Mouse (Mus musculus) heart, embryonic 13.5 days (tissue): Measurements from ENCODE around the gene Surf4. TPM values are rescaled to one million over a fixed set of nuclear protein-coding genes. Genes with fewer than 3 reads are reported as not detected.

ENCODE experiments used
- ATAC-seq: fragments of 200-750 bp; cut with Nextera tagmentation; 2 replicates; pipeline ENCODE4 v1.8.0; 2017; ENCODE audit warnings: moderate TSS enrichment; ENCODE audit not compliant: insufficient number of reproducible peaks, low FRiP score, low TSS enrichment; ENCODE audit errors: extremely low read depth
- H3K27ac ChIP-seq: fragments of 300-500 bp; sonication (generic); replicated peaks from 2 replicates; pipeline ENCODE4 v1.5.1; 2015; ENCODE audit warnings: moderate library complexity, mild to moderate bottlenecking, inconsistent platforms
- H3K27me3 ChIP-seq: fragments of 300-500 bp; sonication (generic); replicated peaks from 2 replicates; pipeline ENCODE4 v1.6.1; 2015; ENCODE audit warnings: mild to moderate bottlenecking, inconsistent platforms
- H3K36me3 ChIP-seq: fragments of 300-500 bp; sonication (generic); 2 replicates; pipeline ENCODE4 v1.6.1; 2015; ENCODE audit warnings: mild to moderate bottlenecking, inconsistent platforms
- H3K4me1 ChIP-seq: fragments of 300-500 bp; sonication (generic); 2 replicates; pipeline ENCODE4 v1.6.1; 2015; ENCODE audit warnings: inconsistent platforms
- H3K4me2 ChIP-seq: fragments of 300-500 bp; sonication (generic); 2 replicates; pipeline ENCODE4 v1.6.1; 2015; ENCODE audit warnings: inconsistent platforms, mild to moderate bottlenecking, moderate library complexity
- H3K4me3 ChIP-seq: fragments of 300-500 bp; sonication (generic); 2 replicates; pipeline ENCODE4 v1.5.1; 2015; ENCODE audit warnings: moderate library complexity, mild to moderate bottlenecking, inconsistent platforms
- H3K9ac ChIP-seq: fragments of 300-500 bp; sonication (generic); 2 replicates; pipeline ENCODE4 v1.6.1; 2015; ENCODE audit warnings: inconsistent platforms, mild to moderate bottlenecking, moderate library complexity
- H3K9me3 ChIP-seq: fragments of 300-500 bp; sonication (generic); 2 replicates; pipeline ENCODE4 v1.6.1; 2016; ENCODE audit warnings: inconsistent platforms
- WGBS: fragments of 180-500 bp; shearing (Covaris S2); methylation state at CpG from one replicate; pipeline ENCODE4 v1.1.7; 2015; ENCODE audit warnings: mixed read lengths; 5-methylcytosine and 5-hydroxymethylcytosine counted together
- polyA plus RNA-seq: library from polyadenylated mRNA; unstranded; fragments of >200 nt; fragmentation: Nextera tagmentation; extraction: Ambion mirVana; gene quantifications from 2 replicates; pipeline ENCODE4 v1.2.1, GENCODE M21; 2015

Surf4 gene
- polyA plus RNA-seq, 1 experiment from 2014 or later: 187 TPM

- WGBS: 82% methylated on average over 2 of the region's 2 CpGs
- no peak overlapping the region for H3K9ac ChIP-seq
- no peaks in the 10 kb centered on the region for H3K4me1 ChIP-seq
- no peak for ATAC-seq
- H3K4me2 ChIP-seq: no peak overlapping the region
- H3K36me3 ChIP-seq: peaks cover 93% of the 10 kb centered on the region
- no peak overlapping the region for H3K4me3 ChIP-seq
- H3K9me3 ChIP-seq: no peaks in the 10 kb centered on the region
- no peaks in the 10 kb centered on the region for H3K27me3 ChIP-seq
- no peak overlapping the region for H3K27ac ChIP-seq
Observed at GRCm38 (mm10) chr2:26954735-26955395, 21.1 kb upstream of the Surf4 start.

- H3K4me2 ChIP-seq: no peak overlapping the region
- H3K9me3 ChIP-seq: no peaks in the 10 kb centered on the region
- no peaks in the 10 kb centered on the region for H3K4me1 ChIP-seq
- no peak for ATAC-seq
- no peak overlapping the region for H3K4me3 ChIP-seq
- H3K9ac ChIP-seq: no peak overlapping the region
- H3K27me3 ChIP-seq: no peaks in the 10 kb centered on the region
- H3K27ac ChIP-seq: no peak overlapping the region
- WGBS: 83% methylated on average over 8 of the region's 8 CpGs
- peaks cover 95% of the 10 kb centered on the region for H3K36me3 ChIP-seq
Observed at GRCm38 (mm10) chr2:26952866-26953265, 19.1 kb upstream of the Surf4 start.

- peaks cover 93% of the 10 kb centered on the region for H3K36me3 ChIP-seq
- ATAC-seq: no peak
- H3K9me3 ChIP-seq: no peaks in the 10 kb centered on the region
- H3K4me1 ChIP-seq: no peaks in the 10 kb centered on the region
- H3K9ac ChIP-seq: no peak overlapping the region
- no peaks in the 10 kb centered on the region for H3K27me3 ChIP-seq
- WGBS: 96% methylated on average over 4 of the region's 4 CpGs
- H3K27ac ChIP-seq: no peak overlapping the region
- no peak overlapping the region for H3K4me2 ChIP-seq
- H3K4me3 ChIP-seq: no peak overlapping the region
Observed at GRCm38 (mm10) chr2:26952193-26952592, 18.5 kb upstream of the Surf4 start.

GRCm38 (mm10) chr2:26951346-26951905 lies 17.7 kb upstream of the Surf4 start:
- Histone ChIP-seq H3K9ac (no peak overlapping the region), H3K9me3 (no peaks in the 10 kb centered on the region), H3K27ac (no peak overlapping the region), H3K4me2 (no peak overlapping the region), H3K4me3 (no peak overlapping the region), H3K27me3 (no peaks in the 10 kb centered on the region), H3K36me3 (peaks cover 93% of the 10 kb centered on the region), H3K4me1 (no peaks in the 10 kb centered on the region)
- ATAC-seq: no peak
- WGBS: 88% methylated on average over 8 of the region's 8 CpGs

- no peak for ATAC-seq
- no peaks in the 10 kb centered on the region for H3K4me1 ChIP-seq
- H3K4me3 ChIP-seq: no peak overlapping the region
- 88% methylated on average over 2 of the region's 2 CpGs for WGBS
- H3K4me2 ChIP-seq: no peak overlapping the region
- no peak overlapping the region for H3K9ac ChIP-seq
- H3K9me3 ChIP-seq: no peaks in the 10 kb centered on the region
- H3K27me3 ChIP-seq: no peaks in the 10 kb centered on the region
- H3K36me3 ChIP-seq: peaks cover 82% of the 10 kb centered on the region
- no peak overlapping the region for H3K27ac ChIP-seq
Observed at GRCm38 (mm10) chr2:26950411-26950810, 16.7 kb upstream of the Surf4 start.

GRCm38 (mm10) chr2:26943253-26943652 lies 9.5 kb upstream of the Surf4 start:
- no peak overlapping the region for H3K4me3 ChIP-seq

GRCm38 (mm10) chr2:26941539-26941938 lies 7.8 kb upstream of the Surf4 start:
- whole genome bisulfite sequencing: 36% methylated on average over 5 of the region's 5 CpGs
- peaks cover 1% of the 10 kb centered on the region; the same call in 1 of the 2 replicates for H3K36me3 ChIP-seq
- H3K4me1 ChIP-seq: no peaks in the 10 kb centered on the region
- H3K27ac ChIP-seq: no peak overlapping the region
- H3K4me3 ChIP-seq: no peak overlapping the region
- H3K9me3 ChIP-seq: no peaks in the 10 kb centered on the region
- H3K27me3 ChIP-seq: no peaks in the 10 kb centered on the region; the same call in 1 of the 2 replicates
- H3K9ac ChIP-seq: no peak overlapping the region
- ATAC-seq: no peak
- H3K4me2 ChIP-seq: no peak overlapping the region

More at GRCm38 (mm10) chr2:26943253-26943652, 9.5 kb upstream of the Surf4 start:
- no peaks in the 10 kb centered on the region for H3K9me3 ChIP-seq
- no peak overlapping the region for H3K27ac ChIP-seq
- no peak overlapping the region for H3K4me2 ChIP-seq
- H3K36me3 ChIP-seq: peaks cover 15% of the 10 kb centered on the region
- ATAC-seq: no peak
- no peak overlapping the region for H3K9ac ChIP-seq
- no peaks in the 10 kb centered on the region; the same call in 1 of the 2 replicates for H3K27me3 ChIP-seq
- WGBS: 60% methylated on average over 3 of the region's 3 CpGs
- H3K4me1 ChIP-seq: no peaks in the 10 kb centered on the region

- Histone ChIP-seq H3K4me2 (no peak overlapping the region), H3K27me3 (no peaks in the 10 kb centered on the region), H3K36me3 (peaks cover 6% of the 10 kb centered on the region), H3K9me3 (no peaks in the 10 kb centered on the region), H3K4me3 (no peak overlapping the region), H3K27ac (no peak overlapping the region), H3K4me1 (peaks cover 14% of the 10 kb centered on the region), H3K9ac (no peak overlapping the region)
- WGBS: 44% methylated on average over 1 of the region's 1 CpGs
- ATAC-seq: no peak
Observed at GRCm38 (mm10) chr2:26936425-26936824, 2.7 kb upstream of the Surf4 start.

GRCm38 (mm10) chr2:26935286-26935685 lies 1.6 kb upstream of the Surf4 start:
- H3K4me3 ChIP-seq: no peak overlapping the region
- no peaks in the 10 kb centered on the region for H3K27me3 ChIP-seq
- no peak overlapping the region for H3K27ac ChIP-seq
- H3K9ac ChIP-seq: no peak overlapping the region
- H3K36me3 ChIP-seq: peaks cover 17% of the 10 kb centered on the region
- H3K4me2 ChIP-seq: no peak overlapping the region
- H3K4me1 ChIP-seq: peaks cover 25% of the 10 kb centered on the region
- ATAC-seq: no peak
- H3K9me3 ChIP-seq: no peaks in the 10 kb centered on the region
- WGBS: 85% methylated on average over 2 of the region's 2 CpGs

- peak; percentile 15 for ATAC-seq
- H3K27me3 ChIP-seq: no peaks in the 10 kb centered on the region
- peak overlapping the region; percentile 84 for H3K4me2 ChIP-seq
- peak overlapping the region; percentile 92 for H3K27ac ChIP-seq
- WGBS: 1% methylated on average over 47 of the region's 49 CpGs
- H3K36me3 ChIP-seq: peaks cover 42% of the 10 kb centered on the region
- H3K4me3 ChIP-seq: peak overlapping the region; percentile 90
- peak overlapping the region; percentile 99 for H3K9ac ChIP-seq
- no peaks in the 10 kb centered on the region for H3K9me3 ChIP-seq
- peaks cover 48% of the 10 kb centered on the region for H3K4me1 ChIP-seq
Observed at GRCm38 (mm10) chr2:26932473-26933303, 1.0 kb downstream of the Surf4 start.

GRCm38 (mm10) chr2:26930390-26930789 lies 3.3 kb downstream of the Surf4 start:
- WGBS: 45% methylated on average over 1 of the region's 1 CpGs
- Histone ChIP-seq H3K9me3 (no peaks in the 10 kb centered on the region), H3K4me1 (peaks cover 50% of the 10 kb centered on the region), H3K9ac (no peak overlapping the region), H3K36me3 (peaks cover 65% of the 10 kb centered on the region), H3K27ac (no peak overlapping the region), H3K4me3 (no peak overlapping the region), H3K4me2 (peak overlapping the region; percentile 84; the same call in 1 of the 2 replicates), H3K27me3 (no peaks in the 10 kb centered on the region)
- ATAC-seq: no peak
